Mouse (Mus musculus) midbrain, embryonic 16.5 days (tissue): Measurements from ENCODE around the gene Exo5. TPM values are rescaled to one million over a fixed set of nuclear protein-coding genes. Genes with fewer than 3 reads are reported as not detected.

Experiments
- ATAC-seq: fragments of 200-750 bp; cut with Nextera tagmentation; 2 replicates; pipeline ENCODE4 v1.8.0; 2017; ENCODE audit warnings: moderate TSS enrichment
- H3K27ac ChIP-seq: fragments of 300-500 bp; sonication (generic); 2 replicates; pipeline ENCODE4 v1.5.1; 2014; ENCODE audit warnings: mild to moderate bottlenecking, low read length, mixed read lengths
- H3K27me3 ChIP-seq: fragments of 300-500 bp; sonication (generic); 2 replicates; pipeline ENCODE4 v1.6.1; 2014; ENCODE audit warnings: low read depth, low read length, mixed read lengths; ENCODE audit not compliant: control insufficient read depth, insufficient read depth
- H3K36me3 ChIP-seq: fragments of 300-500 bp; sonication (generic); 2 replicates; pipeline ENCODE4 v1.6.1; 2014; ENCODE audit warnings: mild to moderate bottlenecking, low read length, moderate library complexity, mixed read lengths; ENCODE audit not compliant: control insufficient read depth, insufficient read depth
- H3K4me1 ChIP-seq: fragments of 300-500 bp; sonication (generic); 2 replicates; pipeline ENCODE4 v1.6.1; 2014; ENCODE audit warnings: mild to moderate bottlenecking, low read length, mixed read lengths; ENCODE audit not compliant: control insufficient read depth, insufficient read depth
- H3K4me2 ChIP-seq: fragments of 300-500 bp; sonication (generic); 2 replicates; pipeline ENCODE4 v1.6.1; 2014; ENCODE audit warnings: mild to moderate bottlenecking, low read length, mixed read lengths
- H3K4me3 ChIP-seq: fragments of 300-500 bp; sonication (generic); 2 replicates; pipeline ENCODE4 v1.5.1; 2014; ENCODE audit warnings: low read depth, mild to moderate bottlenecking, low read length, moderate library complexity, mixed read lengths
- H3K9ac ChIP-seq: fragments of 300-500 bp; sonication (generic); 2 replicates; pipeline ENCODE4 v1.6.1; 2014; ENCODE audit warnings: low read depth, low read length, mixed read lengths
- H3K9me3 ChIP-seq: fragments of 300-500 bp; sonication (generic); replicated peaks from 2 replicates; pipeline ENCODE4 v1.6.1; 2014; ENCODE audit warnings: mild to moderate bottlenecking, low read length, mixed read lengths; ENCODE audit not compliant: control insufficient read depth, poor library complexity, severe bottlenecking
- WGBS: fragments of 180-500 bp; shearing (Covaris S2); extraction: QIAGEN DNeasy Blood & Tissue Kit; methylation state at CpG from one replicate; pipeline ENCODE4 v1.1.7; 2014; 5-methylcytosine and 5-hydroxymethylcytosine counted together
- polyA plus RNA-seq: library from polyadenylated mRNA; unstranded; fragments of >200 nt; fragmentation: Nextera tagmentation; extraction: Ambion mirVana; gene quantifications from 2 replicates; pipeline ENCODE4 v1.2.1, GENCODE M21; 2015

The Exo5 gene
- 32.2 and 35.7 TPM in 2 replicates for polyA plus RNA-seq

- Histone ChIP-seq H3K27ac (peak within 1 kb of the TSS; percentile 89), H3K36me3 (peaks cover 29% of the 10 kb centered on the region), H3K27me3 (no peaks in the 10 kb centered on the region), H3K9me3 (peaks cover 11% of the 10 kb centered on the region; the same call in 1 of the 2 replicates), H3K4me3 (peak within 1 kb of the TSS; percentile 68), H3K4me2 (peak within 1 kb of the TSS; percentile 71), H3K4me1 (peaks cover 7% of the 10 kb centered on the region; the same call in 1 of the 2 replicates), H3K9ac (peak within 1 kb of the TSS; percentile 89)
- ATAC-seq, result peak; percentile 98
- under 1% methylated on average over 33 of the region's 33 CpGs for WGBS
Measured at GRCm38 (mm10) chr4:120924554-120925299, at the start of gene Exo5. Exo5 (minus strand) TSS chr4:120925017.

- Histone ChIP-seq H3K27me3 (no peaks in the 10 kb centered on the region), H3K36me3 (peaks cover 44% of the 10 kb centered on the region), H3K27ac (no peak overlapping the region), H3K4me2 (no peak overlapping the region), H3K4me3 (no peak overlapping the region), H3K4me1 (no peaks in the 10 kb centered on the region), H3K9ac (no peak overlapping the region), H3K9me3 (no peaks in the 10 kb centered on the region)
- ATAC-seq, result no peak
- WGBS, result 93% methylated on average over 8 of the region's 8 CpGs
Measured at GRCm38 (mm10) chr4:120971842-120972241, 47.0 kb upstream of the Exo5 start.

- no peaks in the 10 kb centered on the region for H3K27me3 ChIP-seq
- H3K4me1 ChIP-seq, result no peaks in the 10 kb centered on the region
- WGBS, result 89% methylated on average over 5 of the region's 5 CpGs
- no peak overlapping the region for H3K27ac ChIP-seq
- no peak overlapping the region for H3K4me3 ChIP-seq
- H3K9me3 ChIP-seq, result no peaks in the 10 kb centered on the region
- no peak overlapping the region for H3K9ac ChIP-seq
- H3K36me3 ChIP-seq, result peaks cover 41% of the 10 kb centered on the region
- no peak overlapping the region for H3K4me2 ChIP-seq
- peak; percentile 51; the same call in 1 of the 2 replicates for ATAC-seq
Measured at GRCm38 (mm10) chr4:120969382-120970146, 44.7 kb upstream of the Exo5 start.

- H3K4me2 ChIP-seq, result no peak overlapping the region
- no peak overlapping the region for H3K9ac ChIP-seq
- 91% methylated on average over 9 of the region's 9 CpGs for WGBS
- no peaks in the 10 kb centered on the region for H3K9me3 ChIP-seq
- H3K4me1 ChIP-seq, result no peaks in the 10 kb centered on the region
- no peak for ATAC-seq
- no peak overlapping the region for H3K4me3 ChIP-seq
- H3K27me3 ChIP-seq, result no peaks in the 10 kb centered on the region
- no peak overlapping the region for H3K27ac ChIP-seq
- H3K36me3 ChIP-seq, result peaks cover 34% of the 10 kb centered on the region
Measured at GRCm38 (mm10) chr4:120968486-120968885, 43.7 kb upstream of the Exo5 start.

GRCm38 (mm10) chr4:120955586-120955985, 30.8 kb upstream of the Exo5 start:
- Histone ChIP-seq H3K4me2 (no peak overlapping the region), H3K27ac (no peak overlapping the region), H3K9me3 (no peaks in the 10 kb centered on the region), H3K27me3 (no peaks in the 10 kb centered on the region), H3K36me3 (no peaks in the 10 kb centered on the region), H3K4me3 (no peak overlapping the region), H3K4me1 (peaks cover 11% of the 10 kb centered on the region), H3K9ac (no peak overlapping the region)
- ATAC-seq, result no peak
- WGBS, result 94% methylated on average over 1 of the region's 1 CpGs

GRCm38 (mm10) chr4:120953667-120954066, 28.9 kb upstream of the Exo5 start:
- Histone ChIP-seq H3K4me3 (no peak overlapping the region), H3K4me1 (peaks cover 11% of the 10 kb centered on the region), H3K36me3 (no peaks in the 10 kb centered on the region), H3K27ac (no peak overlapping the region), H3K9me3 (no peaks in the 10 kb centered on the region), H3K27me3 (no peaks in the 10 kb centered on the region), H3K9ac (no peak overlapping the region), H3K4me2 (no peak overlapping the region)
- ATAC-seq, result no peak
- 57% methylated on average over 1 of the region's 1 CpGs for WGBS

GRCm38 (mm10) chr4:120953038-120953437, 28.2 kb upstream of the Exo5 start:
- no peak overlapping the region for H3K4me3 ChIP-seq
- no peak for ATAC-seq
- no peak overlapping the region for H3K4me2 ChIP-seq
- H3K9ac ChIP-seq, result no peak overlapping the region
- H3K9me3 ChIP-seq, result no peaks in the 10 kb centered on the region
- H3K27ac ChIP-seq, result no peak overlapping the region
- peaks cover 11% of the 10 kb centered on the region for H3K4me1 ChIP-seq
- H3K27me3 ChIP-seq, result no peaks in the 10 kb centered on the region
- no peaks in the 10 kb centered on the region for H3K36me3 ChIP-seq
- 73% methylated on average over 4 of the region's 4 CpGs for WGBS

- Histone ChIP-seq H3K4me3 (peak overlapping the region; percentile 51), H3K27ac (peak overlapping the region; percentile 71; the same call in 1 of the 2 replicates)
- 49% methylated on average over 6 of the region's 6 CpGs for WGBS
Measured at GRCm38 (mm10) chr4:120952163-120952562, 27.3 kb upstream of the Exo5 start.

More at GRCm38 (mm10) chr4:120952163-120952562, 27.3 kb upstream of the Exo5 start:
- Histone ChIP-seq H3K4me2 (peak overlapping the region; percentile 79), H3K27me3 (no peaks in the 10 kb centered on the region), H3K9me3 (no peaks in the 10 kb centered on the region), H3K36me3 (no peaks in the 10 kb centered on the region), H3K4me1 (peaks cover 11% of the 10 kb centered on the region), H3K9ac (peak overlapping the region; percentile 74)
- ATAC-seq, result peak; percentile 23; the same call in 1 of the 2 replicates
